Mouse (Mus musculus) liver, postnatal 0 days (tissue): ENCODE measurements around the gene Robo2. TPM values are rescaled to one million over a fixed set of nuclear protein-coding genes. Genes with fewer than 3 reads are reported as not detected.

Experiments
- ATAC-seq: fragments of 200-750 bp; cut with Nextera tagmentation; 2 replicates; pipeline ENCODE4 v1.8.0; 2017; ENCODE audit warnings: mild to moderate bottlenecking, moderate library complexity
- DNase-seq: peaks from one replicate; pipeline ENCODE4 v3.0.0-alpha.2; 2016
- H3K27ac ChIP-seq: fragments of 300-500 bp; sonication (generic); 2 replicates; pipeline ENCODE4 v1.5.1; 2014; ENCODE audit warnings: antibody characterized with exemption, moderate library complexity, mild to moderate bottlenecking, low read depth
- H3K27me3 ChIP-seq: fragments of 300-500 bp; sonication (generic); 2 replicates; pipeline ENCODE4 v1.6.1; 2014; ENCODE audit warnings: low read length, control low read depth, mixed read lengths; ENCODE audit not compliant: insufficient read depth
- H3K36me3 ChIP-seq: fragments of 300-500 bp; sonication (generic); replicated peaks from 2 replicates; pipeline ENCODE4 v1.6.1; 2014; ENCODE audit warnings: mild to moderate bottlenecking, control low read depth, low read length, moderate library complexity, mixed read lengths; ENCODE audit not compliant: insufficient read depth
- H3K4me1 ChIP-seq: fragments of 300-500 bp; sonication (generic); 2 replicates; pipeline ENCODE4 v1.6.1; 2014; ENCODE audit warnings: antibody characterized with exemption, mild to moderate bottlenecking, control low read depth; ENCODE audit not compliant: insufficient read depth
- H3K4me2 ChIP-seq: fragments of 300-500 bp; sonication (generic); 2 replicates; pipeline ENCODE4 v1.6.1; 2014; ENCODE audit warnings: low read depth, mild to moderate bottlenecking, low read length, moderate library complexity, mixed read lengths
- H3K4me3 ChIP-seq: fragments of 300-500 bp; sonication (generic); 2 replicates; pipeline ENCODE4 v1.5.1; 2014; ENCODE audit warnings: low read depth, low read length
- H3K9ac ChIP-seq: fragments of 300-500 bp; sonication (generic); replicated peaks from 2 replicates; pipeline ENCODE4 v1.6.1; 2014; ENCODE audit warnings: mild to moderate bottlenecking, moderate library complexity
- H3K9me3 ChIP-seq: fragments of 300-500 bp; sonication (generic); 2 replicates; pipeline ENCODE4 v1.6.1; 2016; ENCODE audit warnings: mild to moderate bottlenecking, control low read depth, low read length, mixed read lengths
- CTCF ChIP-seq: sonication (generic); IDR thresholded peaks from 2 replicates; pipeline ENCODE4 v1.5.1; 2016; ENCODE audit warnings: antibody characterized with exemption, low read depth
- EP300 ChIP-seq: IDR thresholded peaks from 2 replicates; pipeline ENCODE4 v1.6.1; 2016; ENCODE audit warnings: antibody characterized with exemption, low read depth, mild to moderate bottlenecking
- WGBS: fragments of 180-500 bp; shearing (Covaris S2); extraction: QIAGEN DNeasy Blood & Tissue Kit; methylation state at CpG from one replicate; pipeline ENCODE4 v1.1.7; 2014; ENCODE audit not compliant: insufficient replicate concordance; 5-methylcytosine and 5-hydroxymethylcytosine counted together
- polyA plus RNA-seq: library from polyadenylated mRNA; unstranded; fragments of >200 nt; fragmentation: Nextera tagmentation; extraction: Ambion mirVana; gene quantifications from 2 replicates; pipeline ENCODE4 v1.2.1, GENCODE M21; 2015

Robo2 gene
- polyA plus RNA-seq, 1 experiment from 2014 or later, result 1.6 TPM

DNA sequence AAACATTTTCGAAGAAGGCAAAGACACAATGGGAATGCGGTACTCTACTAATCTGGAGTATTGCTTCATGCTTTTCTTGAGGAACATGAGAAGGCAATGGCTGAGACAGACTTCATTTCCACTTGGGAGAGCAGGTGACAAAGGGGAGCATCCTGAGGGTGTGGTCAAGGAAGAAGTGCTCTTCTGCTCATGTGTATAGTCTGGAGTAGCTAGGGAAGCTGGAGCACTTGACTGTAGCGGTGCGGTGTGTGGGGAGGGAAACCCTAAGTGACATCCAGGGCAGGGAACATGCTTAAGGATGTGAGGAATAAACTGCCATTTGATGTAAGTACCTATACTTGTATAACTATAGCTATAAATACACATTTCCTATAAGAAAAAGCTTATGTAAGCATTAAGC, 242.0 kb downstream of the Robo2 start:
- H3K9me3 ChIP-seq, result no peaks in the 10 kb centered on the region
- no peak overlapping the region for H3K4me3 ChIP-seq
- no peak for TF ChIP-seq CTCF
- no peaks in the 10 kb centered on the region for H3K4me1 ChIP-seq
- no peak overlapping the region for H3K9ac ChIP-seq
- H3K4me2 ChIP-seq, result no peak overlapping the region
- DNase-seq (no peak), ATAC-seq (no peak)
- no peaks in the 10 kb centered on the region for H3K36me3 ChIP-seq
- no peaks in the 10 kb centered on the region for H3K27me3 ChIP-seq
- 90% methylated on average over 4 of the region's 4 CpGs for WGBS
- no peak overlapping the region for H3K27ac ChIP-seq

DNA sequence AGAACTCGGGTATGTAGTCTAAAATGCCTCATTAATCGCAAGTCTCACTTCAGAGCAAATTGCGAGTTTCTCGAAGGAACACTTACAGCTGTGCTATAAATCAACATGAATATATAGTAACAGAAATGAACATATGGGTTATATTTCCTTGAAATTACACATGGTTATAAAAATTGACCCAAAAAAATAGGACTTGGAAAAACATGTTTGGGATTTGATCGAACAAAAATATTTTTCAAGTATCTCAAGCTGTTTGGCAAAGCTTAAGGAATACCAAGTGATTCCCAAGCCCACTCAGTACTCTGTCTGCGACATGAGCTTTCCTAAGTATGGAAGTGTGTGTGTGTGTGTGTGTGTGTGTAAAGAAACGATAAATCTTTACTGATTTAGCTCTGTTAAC, 242.5 kb downstream of the Robo2 start:
- no peak for DNase-seq
- Histone ChIP-seq H3K9ac (no peak overlapping the region), H3K4me3 (no peak overlapping the region), H3K4me2 (no peak overlapping the region), H3K9me3 (no peaks in the 10 kb centered on the region), H3K36me3 (no peaks in the 10 kb centered on the region), H3K27ac (no peak overlapping the region), H3K4me1 (no peaks in the 10 kb centered on the region), H3K27me3 (no peaks in the 10 kb centered on the region)
- 70% methylated on average over 7 of the region's 7 CpGs for WGBS
- no peak for TF ChIP-seq EP300
- no peak for ATAC-seq

DNA sequence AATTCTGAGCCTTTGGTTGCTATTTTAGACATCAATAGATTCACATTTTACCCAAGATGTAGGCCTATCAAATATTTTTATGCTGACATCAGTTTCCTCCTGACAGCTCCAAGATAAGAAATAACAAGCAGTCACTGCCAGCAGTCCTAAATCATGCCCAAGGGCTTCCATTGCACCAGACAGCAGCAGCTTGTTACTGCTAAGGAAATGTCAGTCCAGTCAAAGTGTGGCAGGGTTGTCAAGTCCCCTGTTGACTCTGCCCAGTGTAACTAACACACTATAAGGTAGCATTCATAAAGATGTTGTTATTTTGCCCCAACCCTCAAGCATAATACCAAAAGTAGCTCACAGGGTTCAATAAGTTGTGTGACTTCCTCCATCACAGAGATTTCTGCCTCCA, 243.8 kb downstream of the Robo2 start:
- DNase-seq (no peak), ATAC-seq (no peak)
- Histone ChIP-seq H3K4me1 (no peaks in the 10 kb centered on the region), H3K27ac (no peak overlapping the region), H3K27me3 (no peaks in the 10 kb centered on the region), H3K4me3 (no peak overlapping the region), H3K36me3 (no peaks in the 10 kb centered on the region), H3K9ac (no peak overlapping the region), H3K9me3 (no peaks in the 10 kb centered on the region), H3K4me2 (no peak overlapping the region)
- TF ChIP-seq CTCF, result no peak
- TF ChIP-seq EP300, result no peak

DNA sequence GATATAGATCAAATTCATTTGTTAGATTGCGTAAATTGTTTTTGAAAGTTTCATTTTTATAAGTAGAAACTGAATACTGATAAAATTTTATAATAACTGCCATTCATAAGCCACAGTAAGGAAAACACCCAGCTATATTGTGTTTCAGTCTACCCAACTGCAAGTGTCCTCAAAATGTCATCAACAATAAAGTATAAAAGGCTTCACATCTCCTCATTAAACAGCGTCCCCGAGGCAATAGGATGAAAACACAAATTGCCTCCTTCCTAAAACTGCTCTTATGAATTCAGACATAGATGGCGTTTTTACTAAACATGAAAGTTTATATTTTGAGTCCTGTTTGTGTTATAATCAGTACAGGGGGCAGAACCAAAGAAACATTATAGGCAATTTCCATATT, 249.6 kb downstream of the Robo2 start:
- Histone ChIP-seq H3K4me2 (no peak overlapping the region), H3K4me1 (no peaks in the 10 kb centered on the region), H3K36me3 (no peaks in the 10 kb centered on the region), H3K27ac (no peak overlapping the region), H3K9ac (no peak overlapping the region), H3K27me3 (no peaks in the 10 kb centered on the region), H3K9me3 (no peaks in the 10 kb centered on the region), H3K4me3 (no peak overlapping the region)
- no peak for TF ChIP-seq CTCF
- no peak for TF ChIP-seq EP300
- DNase-seq, result no peak
- no peak for ATAC-seq
- WGBS, result 75% methylated on average over 4 of the region's 4 CpGs

DNA sequence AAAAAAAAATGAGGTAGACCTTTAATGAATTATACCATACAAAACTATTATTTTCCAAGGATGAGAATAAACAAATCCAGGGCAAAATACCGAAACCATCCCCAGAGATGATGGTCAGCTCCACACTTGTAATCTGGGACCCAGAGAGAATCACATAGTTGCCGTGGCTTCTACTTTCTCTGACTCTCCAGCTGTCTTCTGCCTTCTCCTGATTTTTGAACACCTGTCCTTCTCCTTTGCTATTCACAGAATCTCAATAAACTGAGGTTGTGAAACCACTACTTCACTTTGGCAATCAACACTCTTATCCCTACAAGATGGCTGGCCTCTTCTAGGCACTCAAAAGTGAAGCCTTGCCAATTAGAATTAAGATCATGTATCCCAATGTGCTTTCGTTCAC, 252.4 kb downstream of the Robo2 start:
- Histone ChIP-seq H3K36me3 (no peaks in the 10 kb centered on the region), H3K4me2 (no peak overlapping the region), H3K4me3 (no peak overlapping the region), H3K4me1 (no peaks in the 10 kb centered on the region), H3K27me3 (no peaks in the 10 kb centered on the region), H3K9me3 (no peaks in the 10 kb centered on the region), H3K9ac (no peak overlapping the region), H3K27ac (no peak overlapping the region)
- no peak for TF ChIP-seq CTCF
- no peak for TF ChIP-seq EP300
- ATAC-seq (no peak), DNase-seq (no peak)
- 73% methylated on average over 3 of the region's 3 CpGs for WGBS

DNA sequence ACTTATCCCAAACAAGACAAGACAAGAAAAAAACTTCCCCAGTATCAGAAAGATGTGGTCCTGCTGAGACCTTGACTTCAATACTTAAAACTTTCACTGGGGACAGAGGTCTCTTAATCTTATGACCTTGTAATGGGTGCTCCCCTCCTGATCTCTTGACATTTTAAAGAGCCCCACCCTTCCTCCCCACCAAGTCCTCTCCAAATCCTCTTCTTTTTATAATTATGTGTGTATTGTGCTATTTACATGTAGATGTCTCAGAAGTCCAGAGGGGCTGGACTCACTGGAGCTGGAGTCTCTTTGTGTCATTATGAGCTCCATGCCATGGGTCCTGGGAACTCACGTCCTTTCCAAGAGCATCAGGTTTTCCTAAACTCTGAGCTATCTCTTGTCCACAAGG, 275.4 kb downstream of the Robo2 start:
- H3K27me3 ChIP-seq, result no peaks in the 10 kb centered on the region
- no peaks in the 10 kb centered on the region for H3K9me3 ChIP-seq
- no peaks in the 10 kb centered on the region for H3K4me1 ChIP-seq
- H3K27ac ChIP-seq, result no peak overlapping the region
- no peak overlapping the region for H3K9ac ChIP-seq
- no peak for TF ChIP-seq CTCF
- no peak for TF ChIP-seq EP300
- H3K4me3 ChIP-seq, result no peak overlapping the region
- WGBS, result 66% methylated on average over 1 of the region's 1 CpGs
- no peaks in the 10 kb centered on the region for H3K36me3 ChIP-seq
- ATAC-seq (no peak), DNase-seq (no peak)
- H3K4me2 ChIP-seq, result no peak overlapping the region

DNA sequence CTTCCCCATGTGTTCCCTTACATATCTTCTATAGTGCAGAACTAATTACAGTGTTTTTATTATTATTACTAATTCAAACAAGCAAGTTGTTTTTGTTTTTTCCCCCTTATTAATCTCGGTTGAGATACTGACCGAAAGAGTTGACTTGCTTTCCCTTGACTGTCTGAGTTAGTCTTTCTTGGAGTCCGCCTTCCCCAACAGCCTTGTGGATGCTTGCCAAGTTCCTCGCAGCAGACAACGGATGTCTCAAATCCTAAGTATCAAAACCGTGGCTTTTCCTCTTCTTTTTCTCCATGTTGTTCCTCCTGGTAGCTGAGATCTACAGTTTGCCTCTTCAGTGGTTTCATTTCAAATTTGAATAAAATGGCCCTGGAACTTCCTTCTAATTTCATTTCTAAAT, 278.8 kb downstream of the Robo2 start:
- DNase-seq, result no peak
- TF ChIP-seq EP300 (no peak), CTCF (no peak)
- WGBS, result 76% methylated on average over 6 of the region's 6 CpGs

More for the DNA sequence above, 278.8 kb downstream of the Robo2 start:
- no peaks in the 10 kb centered on the region for H3K9me3 ChIP-seq
- H3K4me2 ChIP-seq, result no peak overlapping the region
- H3K9ac ChIP-seq, result no peak overlapping the region
- H3K27ac ChIP-seq, result no peak overlapping the region
- H3K4me1 ChIP-seq, result no peaks in the 10 kb centered on the region
- no peaks in the 10 kb centered on the region for H3K27me3 ChIP-seq
- H3K36me3 ChIP-seq, result no peaks in the 10 kb centered on the region
- no peak for ATAC-seq
- H3K4me3 ChIP-seq, result no peak overlapping the region
